Mouse (Mus musculus) urinary bladder, postnatal 36 days (tissue): ENCODE data around the gene Tbc1d1.

Experiments
- DNase-seq, 2 experiments: peaks; one replicate each; pipeline ENCODE4 v3.0.0; 2022; ENCODE audit warnings: low spot score in 2 of 2, mixed read lengths in 1 of 2

The Tbc1d1 gene

DNA sequence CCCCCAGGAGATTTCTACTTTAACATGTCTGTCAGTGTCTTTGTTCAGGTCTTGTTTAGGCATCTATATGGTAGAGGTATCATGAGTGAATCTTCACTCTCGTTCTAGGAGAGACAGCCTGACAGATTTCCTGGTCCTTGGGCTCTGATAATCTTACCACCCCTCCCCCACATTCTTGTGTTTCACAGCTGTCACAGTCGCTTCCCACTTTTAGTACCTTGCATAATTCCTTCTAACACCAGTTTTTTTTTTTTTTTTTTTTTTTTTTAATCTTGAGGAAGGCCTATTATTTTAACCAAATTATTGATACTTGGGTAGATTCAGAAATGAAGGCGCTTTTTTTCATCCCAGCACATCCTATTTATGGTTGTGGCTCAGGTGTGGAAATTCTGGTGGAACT is 81.6 kb downstream of the Tbc1d1 start:
- DNase-seq: no peak

DNA sequence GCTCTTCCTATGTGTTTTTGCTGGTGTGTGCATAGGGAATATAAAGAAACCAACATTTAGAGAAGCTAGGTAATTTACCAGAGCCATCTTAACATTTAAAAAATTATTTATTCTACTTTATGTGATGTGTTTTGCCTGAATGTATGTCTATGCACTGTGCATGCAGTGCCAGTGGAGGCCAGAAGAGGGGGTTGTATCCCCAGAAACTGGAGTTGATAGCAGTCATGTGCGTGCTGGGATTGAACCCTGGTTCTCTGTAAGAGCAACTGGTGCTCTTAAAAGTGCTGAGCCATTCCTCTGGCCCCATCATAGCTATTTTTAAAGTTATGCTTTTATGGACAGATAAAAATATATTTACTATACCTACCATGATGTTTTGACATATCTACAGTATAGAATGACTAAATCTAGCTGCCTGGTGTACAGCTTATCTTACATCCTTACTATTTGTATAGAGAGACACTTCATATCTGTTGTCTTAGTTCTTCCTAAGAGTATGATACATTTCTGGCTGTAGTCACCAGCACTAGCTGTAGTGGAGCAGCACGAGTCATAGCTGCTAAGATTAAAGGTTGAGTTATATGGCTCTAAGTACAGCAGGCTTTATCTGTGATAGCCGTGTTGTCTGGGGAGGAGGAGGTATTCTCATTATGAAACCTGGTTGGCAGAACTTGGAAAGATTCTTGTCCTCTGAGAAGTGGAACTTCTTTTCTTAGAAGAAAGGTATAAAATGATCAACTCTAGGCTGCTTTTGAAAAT is 83.0 kb downstream of the Tbc1d1 start:
- DNase-seq: no peak

DNA sequence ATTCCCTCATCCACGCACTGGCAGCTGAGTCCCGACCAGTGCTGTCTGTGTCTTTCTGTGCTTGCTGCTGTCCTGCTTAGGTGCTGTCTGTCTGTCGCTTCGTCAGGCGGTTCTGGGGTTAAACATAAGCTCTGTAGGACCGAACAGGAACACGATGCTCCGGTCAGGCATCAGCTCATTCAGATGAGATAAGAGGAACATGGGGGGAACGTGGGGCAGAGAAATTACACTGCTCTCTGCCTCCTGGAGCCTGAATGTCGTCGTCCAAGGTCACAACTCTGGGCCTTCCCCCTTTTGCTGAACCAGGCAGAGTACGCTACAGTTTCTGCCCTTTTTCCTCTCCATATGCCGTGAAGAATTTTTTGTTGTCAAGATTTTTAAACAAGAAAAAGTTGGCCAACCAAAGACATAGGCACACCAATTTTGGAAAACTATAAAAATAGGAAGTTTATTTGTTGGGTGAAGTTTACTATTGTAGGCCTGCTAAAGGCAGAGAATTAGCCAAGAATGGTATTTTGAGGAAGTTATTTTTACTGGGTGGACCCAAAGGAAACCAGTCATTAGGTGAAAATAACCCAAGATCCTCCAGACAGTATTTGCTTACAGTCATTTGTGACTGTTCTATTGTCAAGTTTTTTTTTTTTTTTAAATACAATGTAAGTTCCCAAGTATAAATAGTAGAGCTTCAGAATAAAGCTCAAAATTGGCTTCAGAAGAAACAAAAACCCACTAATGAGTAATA is 85.0 kb downstream of the Tbc1d1 start:
- no peak for DNase-seq

DNA sequence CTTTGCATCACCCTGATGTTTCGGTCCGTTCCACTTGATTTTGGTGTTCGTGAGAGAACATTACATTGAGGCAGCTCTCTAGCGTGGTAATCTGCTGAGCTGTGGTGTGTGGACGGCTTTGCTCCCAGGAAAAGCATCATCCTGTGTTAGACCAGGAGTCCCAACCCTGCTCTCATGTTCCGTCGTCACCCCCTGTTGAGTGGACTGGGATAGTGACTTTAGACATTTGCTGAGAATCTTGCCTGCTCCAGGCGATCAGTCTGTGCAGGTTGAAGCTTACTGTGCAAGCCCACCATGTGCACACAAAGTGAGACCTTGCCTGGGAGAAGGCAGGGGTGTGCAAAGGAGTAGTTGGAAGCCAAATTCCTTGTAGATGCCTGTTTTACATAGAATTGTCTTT is 85.8 kb downstream of the Tbc1d1 start:
- no peak for DNase-seq

DNA sequence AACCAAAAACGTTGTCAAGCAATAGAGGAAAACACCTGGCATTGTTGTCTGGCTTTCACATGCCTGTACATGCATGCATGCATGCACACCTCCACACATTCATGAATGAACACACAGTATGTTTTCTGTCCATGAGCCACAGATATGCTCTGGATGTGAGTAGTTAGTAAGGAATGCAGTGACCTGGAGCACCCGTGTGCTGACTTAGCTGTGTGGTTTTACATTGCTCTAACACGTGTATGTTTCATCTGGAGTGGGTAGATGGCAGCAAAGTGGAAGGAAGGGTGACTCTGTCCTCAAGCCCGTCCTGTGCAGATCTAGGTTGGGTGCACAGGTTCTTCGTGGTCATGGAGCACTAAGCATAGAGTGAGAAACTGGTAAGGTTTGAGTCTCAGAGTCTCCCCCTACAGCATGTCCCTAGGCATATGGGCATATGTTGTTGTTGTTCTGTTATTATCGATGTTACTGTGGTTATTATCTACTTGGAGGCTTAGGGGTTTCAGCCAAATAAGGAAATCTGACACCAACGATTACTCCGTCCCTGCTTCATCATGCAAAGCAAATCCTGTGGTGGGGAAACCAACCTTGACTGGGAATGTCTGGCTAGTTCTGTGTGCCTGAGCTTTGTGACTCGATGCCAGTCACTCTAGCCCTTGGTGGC is 86.8 kb downstream of the Tbc1d1 start:
- DNase-seq: no peak

DNA sequence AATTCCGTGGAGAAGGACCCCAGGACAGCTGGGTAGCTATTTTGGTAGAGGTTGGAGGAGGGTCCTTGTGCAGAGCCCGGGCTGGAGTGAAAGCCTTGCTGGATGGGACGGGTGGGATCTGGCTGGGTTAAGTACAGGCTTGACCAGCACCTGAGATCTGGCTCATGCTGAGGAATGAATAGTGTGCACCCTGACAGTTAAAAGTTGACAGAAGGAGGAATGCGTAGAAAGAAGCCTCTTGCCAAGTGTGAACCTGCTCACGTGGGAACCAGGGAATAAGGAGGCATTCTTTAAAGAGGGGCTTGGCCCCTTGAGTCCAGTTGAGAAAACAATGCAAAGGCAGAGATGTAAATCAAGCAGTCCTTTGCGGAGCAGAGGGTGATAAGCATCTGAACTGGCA is 87.6 kb downstream of the Tbc1d1 start:
- DNase-seq: no peak

DNA sequence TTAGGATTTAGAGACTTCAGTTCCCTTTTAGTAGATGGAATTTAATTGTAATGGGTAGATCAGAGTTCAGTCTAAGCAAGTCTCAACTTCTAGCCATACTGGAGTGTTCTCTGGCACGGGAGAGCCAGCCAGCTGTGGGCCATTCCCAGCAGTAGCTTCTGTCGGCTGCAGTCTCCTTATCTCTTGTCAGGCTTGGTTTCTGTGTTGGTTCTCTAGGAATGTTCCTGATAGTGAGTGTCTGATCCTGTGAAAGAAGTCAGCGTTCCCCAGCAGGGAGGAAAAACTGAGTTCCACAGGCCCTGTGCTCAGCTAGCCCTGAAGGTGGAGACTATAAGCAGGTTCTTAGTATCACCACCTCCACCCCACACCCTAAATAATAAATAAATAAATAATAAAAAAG is 88.2 kb downstream of the Tbc1d1 start:
- DNase-seq: no peak

DNA sequence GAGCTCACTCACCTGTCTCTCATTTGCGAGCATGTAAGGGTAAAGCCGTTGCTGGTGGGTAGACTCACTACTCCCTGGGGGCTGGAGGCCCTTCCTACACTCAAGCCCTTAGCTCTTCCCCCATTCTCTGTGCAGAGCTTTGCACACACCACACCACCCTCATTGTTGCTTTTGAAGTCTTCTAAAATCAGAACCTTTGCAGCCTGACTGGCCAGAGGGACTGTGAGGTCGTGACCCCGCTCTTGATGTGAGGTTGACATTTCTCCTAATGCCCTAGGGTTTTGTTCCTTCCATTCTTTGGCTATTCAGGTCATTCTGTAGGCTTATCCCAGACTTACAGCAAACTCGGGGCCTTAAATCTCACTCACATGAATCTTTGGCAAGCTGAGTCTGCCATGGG is 88.6 kb downstream of the Tbc1d1 start:
- no peak for DNase-seq

DNA sequence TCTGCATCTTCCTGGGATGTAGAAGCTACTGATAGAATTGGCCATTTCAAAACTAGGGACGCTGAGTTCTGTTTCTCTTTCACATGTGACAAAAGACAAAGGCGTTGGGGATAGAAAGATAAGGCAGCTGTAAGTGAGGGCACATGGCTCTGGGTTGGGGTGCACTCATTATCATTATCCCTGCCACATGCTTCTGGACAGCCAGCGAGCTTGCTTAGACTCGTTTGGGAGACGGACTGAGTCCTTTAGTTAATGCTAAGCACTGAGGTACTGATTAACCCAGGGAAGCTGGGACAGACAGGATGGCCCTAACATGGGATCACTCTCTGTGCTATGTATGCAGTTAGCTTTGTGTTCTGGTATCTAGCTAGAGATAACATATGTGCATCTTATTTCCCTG is 95.3 kb downstream of the Tbc1d1 start:
- no peak for DNase-seq

DNA sequence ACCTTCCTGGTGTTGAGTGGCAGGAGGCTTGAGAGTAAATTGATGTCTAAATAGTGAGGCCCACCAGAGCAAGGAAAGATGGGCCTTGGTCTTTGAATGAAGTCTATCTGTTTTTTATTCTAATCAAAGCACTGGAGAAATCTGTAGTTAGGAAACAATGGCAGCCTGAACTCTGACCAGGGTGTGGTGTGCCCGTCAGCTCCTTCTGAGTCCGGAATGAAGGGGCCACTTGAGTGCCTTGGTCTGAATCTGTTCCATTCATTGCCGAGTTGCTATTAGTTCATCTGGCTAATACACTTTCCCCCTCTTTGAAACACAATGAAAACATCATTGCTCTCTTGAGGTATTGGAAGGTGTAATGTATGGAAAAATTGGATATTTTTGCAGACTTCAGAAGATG is 98.2 kb downstream of the Tbc1d1 start:
- no peak for DNase-seq

DNA sequence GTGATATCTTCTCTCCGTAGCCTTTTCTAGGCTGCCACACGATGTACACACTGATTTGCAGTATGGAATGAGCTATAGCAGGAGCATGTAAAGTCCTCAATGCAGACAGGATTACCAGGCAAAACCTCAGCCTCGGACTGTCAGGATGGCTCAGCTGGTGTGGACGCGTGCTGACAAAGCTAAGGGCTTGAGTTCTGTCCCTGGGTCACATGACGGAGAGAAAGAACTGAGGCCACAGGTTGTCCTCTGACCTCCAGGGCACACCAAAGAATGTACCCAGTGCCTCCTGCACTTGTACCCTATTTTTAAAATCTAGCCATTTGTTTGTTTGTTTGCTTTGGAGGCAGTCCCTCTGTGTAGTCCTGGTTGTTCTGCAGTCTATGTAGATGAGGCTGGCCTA is 98.9 kb downstream of the Tbc1d1 start:
- DNase-seq: no peak

DNA sequence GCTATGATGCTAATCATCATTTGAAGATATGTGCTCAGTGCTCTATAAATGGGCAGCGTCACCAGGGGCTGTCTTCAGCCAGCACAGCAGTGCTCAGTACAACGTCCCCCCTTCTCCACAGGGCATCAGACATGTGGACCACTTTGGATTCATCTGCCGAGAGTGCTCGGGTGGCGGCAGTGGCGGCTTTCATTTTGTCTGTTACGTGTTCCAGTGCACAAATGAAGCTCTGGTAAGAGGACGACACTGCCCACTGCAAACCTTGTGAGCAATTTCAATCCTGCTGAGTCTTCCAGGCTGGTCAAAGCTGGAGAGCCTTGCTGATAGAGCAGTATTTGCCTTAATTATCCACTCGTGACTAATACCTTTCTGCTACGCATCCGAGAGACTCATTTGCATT is 107.2 kb downstream of the Tbc1d1 start:
- DNase-seq: no peak

DNA sequence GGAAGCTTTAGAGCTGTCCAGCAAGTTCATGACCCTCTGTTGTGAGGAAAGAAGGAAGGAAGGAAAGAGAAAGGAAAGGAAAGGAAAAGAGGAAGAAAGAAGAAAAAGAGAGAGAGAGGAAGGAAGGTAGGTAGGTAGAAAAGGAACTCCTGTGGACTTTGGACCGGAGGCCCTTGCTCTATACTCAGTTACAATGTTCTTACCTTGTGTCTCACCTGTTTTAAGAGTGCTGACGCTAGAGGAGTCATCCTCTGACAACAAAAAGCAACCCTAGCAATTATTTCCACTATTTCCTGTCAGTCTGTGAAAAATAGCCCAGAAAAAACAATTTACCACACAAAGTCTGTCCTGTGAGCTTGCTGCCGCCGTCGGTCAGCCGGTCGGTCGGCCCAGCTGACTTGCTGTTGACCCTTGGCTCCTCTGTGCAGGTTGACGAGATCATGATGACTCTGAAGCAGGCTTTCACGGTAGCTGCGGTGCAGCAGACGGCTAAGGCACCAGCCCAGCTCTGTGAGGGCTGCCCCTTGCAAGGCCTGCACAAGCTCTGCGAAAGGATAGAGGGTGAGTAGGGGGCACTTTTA is 107.9 kb downstream of the Tbc1d1 start:
- no peak for DNase-seq

DNA sequence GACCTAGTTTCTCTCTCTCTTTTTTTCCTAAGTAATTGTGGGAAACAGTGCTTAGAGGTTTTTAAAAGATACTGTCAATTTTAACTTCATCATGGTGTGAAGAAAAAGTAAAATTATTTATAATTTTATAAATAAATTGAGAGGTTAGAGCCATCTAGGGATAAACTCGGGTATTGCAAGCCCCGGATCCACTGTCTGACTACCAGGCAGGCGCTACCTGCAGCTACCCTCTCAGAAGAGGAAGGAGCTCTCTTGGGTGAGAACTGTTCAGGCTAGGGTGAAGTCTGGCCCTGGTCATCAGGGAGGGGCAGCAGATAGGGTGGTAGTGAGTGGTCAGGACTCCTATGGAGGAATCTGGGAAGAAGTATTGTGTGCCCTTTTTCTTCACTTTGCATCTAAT is 109.0 kb downstream of the Tbc1d1 start:
- DNase-seq: peak in 1 of 2 experiments; percentile 33

DNA sequence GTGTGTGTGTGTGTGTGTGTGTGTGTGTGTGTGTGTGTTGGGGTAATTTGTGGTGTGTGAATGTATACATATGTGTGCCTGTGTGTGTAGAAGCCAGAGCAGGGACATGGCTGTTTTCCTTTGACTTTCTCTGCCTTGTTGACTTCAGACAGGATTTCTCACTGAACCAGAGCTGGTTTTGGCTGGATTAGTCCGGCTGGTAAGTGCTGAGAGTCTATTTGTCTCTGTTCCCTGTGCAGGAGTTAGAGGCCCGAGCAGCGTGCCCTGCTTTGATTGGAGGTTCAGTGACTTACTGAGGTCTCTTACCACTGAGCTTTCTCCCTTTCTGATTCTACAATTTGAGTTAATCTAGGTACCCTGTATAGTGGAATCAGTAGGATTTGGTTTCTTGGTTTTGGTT is 109.8 kb downstream of the Tbc1d1 start:
- no peak for DNase-seq

DNA sequence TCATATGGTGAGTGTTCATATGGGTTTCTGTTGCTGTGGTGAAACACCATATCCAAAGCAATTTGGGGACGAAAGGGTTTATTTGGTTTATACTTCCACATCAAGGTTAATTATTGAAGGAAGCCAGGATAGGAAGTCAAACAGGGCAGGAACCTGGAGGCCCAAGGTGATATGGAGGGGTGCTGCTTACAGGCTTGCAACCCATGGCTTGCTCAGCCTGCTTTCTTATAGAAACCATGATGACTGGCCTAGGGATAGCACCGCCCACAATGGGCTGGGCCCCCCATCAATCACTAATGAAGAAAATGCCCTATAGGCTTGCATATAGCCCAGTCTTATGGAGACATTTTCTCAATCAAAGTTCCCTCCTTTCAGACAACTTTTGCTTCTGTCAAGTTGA is 110.4 kb downstream of the Tbc1d1 start:
- no peak for DNase-seq

DNA sequence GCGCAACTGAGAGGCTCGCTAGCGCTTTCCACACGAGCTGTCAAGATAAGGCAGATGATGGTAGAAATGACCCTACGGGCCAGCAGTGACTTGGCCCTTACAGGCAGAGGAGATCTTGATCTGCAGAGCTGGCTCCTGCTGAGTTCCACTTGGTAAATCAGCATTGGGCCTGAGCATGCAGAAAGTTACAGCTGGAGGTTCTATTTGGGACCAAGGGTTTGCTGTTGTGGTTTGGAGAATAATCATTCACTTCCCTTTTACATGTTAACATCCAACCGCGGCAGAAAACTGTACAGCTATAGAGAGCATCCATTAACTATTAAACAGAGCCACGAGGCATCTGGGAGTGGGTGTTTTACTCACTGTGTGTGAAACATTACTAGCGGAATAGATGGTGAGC is 111.2 kb downstream of the Tbc1d1 start:
- no peak for DNase-seq

DNA sequence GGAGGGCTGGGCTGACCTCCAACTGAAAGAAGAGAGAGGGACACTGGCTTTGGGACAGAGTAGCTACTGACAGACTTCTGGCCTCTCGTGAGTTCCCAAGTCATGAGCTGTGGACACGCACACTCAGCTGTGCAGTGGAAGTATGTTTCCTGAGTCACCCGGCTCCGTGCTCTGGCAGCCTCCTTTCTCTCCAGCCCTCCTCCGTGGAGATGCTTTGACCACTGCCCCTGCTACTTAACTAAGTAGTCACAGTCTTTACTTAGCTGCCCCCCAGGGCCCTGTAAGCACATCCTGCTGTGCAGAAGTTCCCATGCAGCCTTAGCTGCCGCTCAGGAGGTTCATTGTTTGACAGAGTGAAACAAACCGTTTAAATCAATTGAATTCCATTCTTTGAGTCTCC is 113.6 kb downstream of the Tbc1d1 start:
- no peak for DNase-seq

DNA sequence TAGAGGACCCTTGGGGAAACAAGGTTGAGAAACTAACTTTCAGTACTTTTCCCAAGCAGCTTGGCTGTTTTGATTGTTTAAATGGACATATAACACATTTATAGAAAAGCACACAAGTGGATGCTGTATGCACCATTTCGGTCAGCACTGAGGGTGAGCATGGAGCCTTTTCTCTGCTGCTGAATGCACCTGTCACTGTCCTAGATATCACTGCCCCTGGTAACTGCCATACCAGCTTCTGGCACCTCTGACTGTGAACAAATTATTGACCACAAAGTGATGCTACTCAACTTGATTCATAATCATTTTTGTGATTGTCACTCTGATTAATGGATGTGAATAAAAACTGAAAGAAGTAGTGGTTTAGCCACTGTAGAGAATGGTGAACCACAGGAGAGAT is 117.4 kb downstream of the Tbc1d1 start:
- no peak for DNase-seq

DNA sequence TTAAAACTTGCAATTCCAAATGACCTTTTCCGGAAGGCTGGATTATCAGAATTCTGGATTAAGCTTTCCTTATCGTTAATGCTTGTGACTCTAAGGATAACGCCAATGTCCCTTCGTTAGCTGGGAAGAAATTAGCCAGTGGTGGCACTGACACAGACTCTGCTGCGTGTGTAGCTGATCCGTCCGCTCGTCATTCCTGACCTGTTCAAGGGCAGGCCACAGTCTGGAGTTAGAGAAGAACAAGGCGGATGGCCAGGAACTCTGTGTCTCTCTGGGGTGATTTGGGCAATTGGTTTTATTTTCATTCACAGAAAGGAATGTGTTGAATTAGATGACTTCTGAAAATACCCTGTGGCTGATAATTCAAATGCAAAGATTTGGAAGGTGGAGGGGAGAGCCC is 118.2 kb downstream of the Tbc1d1 start:
- no peak for DNase-seq

DNA sequence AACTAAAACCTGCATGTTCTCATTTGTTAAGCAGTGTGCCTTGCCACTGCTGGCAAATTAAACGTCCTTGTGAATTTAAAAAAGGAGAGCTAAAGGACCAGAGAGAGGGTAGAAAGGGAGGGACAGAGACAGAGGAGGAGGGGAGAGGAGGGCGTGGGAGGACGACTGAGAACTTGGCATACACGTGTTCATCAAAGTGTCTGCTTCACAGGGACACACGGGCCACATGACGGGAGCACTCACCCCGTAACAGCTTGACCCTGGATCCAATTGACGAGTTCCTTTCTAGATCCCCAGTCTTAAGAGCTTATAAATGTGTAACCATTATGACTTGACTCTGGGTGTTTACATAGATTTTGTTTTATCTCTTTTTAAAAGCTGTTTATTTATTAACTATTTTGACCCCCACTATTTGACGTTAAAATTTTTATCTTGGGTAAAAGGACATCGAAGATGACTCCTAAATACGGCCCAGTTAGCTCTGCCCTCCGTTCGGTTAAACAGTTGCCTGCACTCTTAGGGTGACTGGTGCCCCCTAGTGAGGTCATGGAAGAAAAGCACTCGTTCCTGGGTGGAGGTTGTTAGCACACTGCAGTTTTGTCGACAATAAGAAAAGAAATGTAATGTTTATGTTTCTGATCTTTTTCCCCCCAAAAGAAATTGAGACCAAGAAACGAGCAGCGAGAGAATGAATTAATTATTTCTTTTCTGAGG is 118.8 kb downstream of the Tbc1d1 start:
- no peak for DNase-seq

DNA sequence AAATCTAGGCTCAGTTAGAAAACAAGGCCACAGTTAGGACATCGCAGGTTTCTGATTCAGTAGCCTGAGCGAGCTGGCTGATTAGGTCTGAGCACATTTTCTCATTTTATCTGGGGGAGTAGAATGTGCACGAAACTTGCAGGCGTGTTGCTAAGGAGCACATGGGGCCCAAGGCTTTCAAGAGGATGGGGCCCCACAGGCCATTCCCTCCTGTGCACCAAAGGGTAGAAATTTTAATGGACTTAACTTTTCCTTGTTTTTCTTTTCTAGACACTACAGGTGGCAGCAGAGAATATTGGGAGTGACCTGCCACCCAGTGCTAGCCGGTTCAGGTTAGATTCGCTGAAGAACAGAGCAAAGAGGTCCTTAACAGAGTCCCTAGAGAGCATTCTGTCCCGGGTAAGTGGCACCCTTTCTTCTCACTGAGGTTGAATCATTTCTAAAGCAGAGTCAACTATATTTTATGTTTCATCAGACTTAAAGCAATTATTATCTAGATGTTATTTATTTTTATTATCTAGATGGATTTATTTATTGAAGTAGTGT is 121.6 kb downstream of the Tbc1d1 start:
- DNase-seq: no peak
